Mouse (Mus musculus): ENCODE data around the gene Pgpep1l. TPM values are rescaled to one million over a fixed set of nuclear protein-coding genes. Genes with fewer than 3 reads are reported as not detected.

Pgpep1l gene
- polyA plus RNA-seq, 1 experiment from 2014 or later: not detected

GRCm38 (mm10) chr7:68246249-68246648, 17.8 kb downstream of the Pgpep1l start:
- H3K4me3 ChIP-seq: no peak overlapping the region
- no peaks in the 10 kb centered on the region for H3K9me3 ChIP-seq
- H3K4me2 ChIP-seq: no peak overlapping the region
- H3K4me1 ChIP-seq (replicated peaks): no peaks in the 10 kb centered on the region
- ATAC-seq (ENCODE audit: low FRiP score): no peak
- no peak overlapping the region for H3K27ac ChIP-seq
- WGBS: 78% methylated on average over 8 of the region's 8 CpGs
- no peak overlapping the region for H3K9ac ChIP-seq
- no peaks in the 10 kb centered on the region for H3K27me3 ChIP-seq
- no peaks in the 10 kb centered on the region for H3K36me3 ChIP-seq

GRCm38 (mm10) chr7:68245681-68246080, 18.4 kb downstream of the Pgpep1l start:
- H3K27ac ChIP-seq: no peak overlapping the region
- no peak overlapping the region for H3K4me2 ChIP-seq
- H3K4me1 ChIP-seq (replicated peaks): no peaks in the 10 kb centered on the region
- WGBS: 48% methylated on average over 4 of the region's 4 CpGs
- no peak for ATAC-seq (ENCODE audit: low FRiP score)
- H3K36me3 ChIP-seq: no peaks in the 10 kb centered on the region
- H3K9me3 ChIP-seq: no peaks in the 10 kb centered on the region
- no peak overlapping the region for H3K4me3 ChIP-seq
- H3K9ac ChIP-seq: no peak overlapping the region
- H3K27me3 ChIP-seq: no peaks in the 10 kb centered on the region

GRCm38 (mm10) chr7:68241205-68241604, 22.8 kb downstream of the Pgpep1l start:
- Histone ChIP-seq H3K4me3 (no peak overlapping the region), H3K27me3 (no peaks in the 10 kb centered on the region), H3K4me2 (no peak overlapping the region), H3K4me1 (replicated peaks) (no peaks in the 10 kb centered on the region), H3K27ac (no peak overlapping the region), H3K9me3 (no peaks in the 10 kb centered on the region), H3K36me3 (no peaks in the 10 kb centered on the region), H3K9ac (no peak overlapping the region)
- WGBS: 80% methylated on average over 9 of the region's 9 CpGs
- no peak for ATAC-seq (ENCODE audit: low FRiP score)

GRCm38 (mm10) chr7:68239220-68239827, 24.7 kb downstream of the Pgpep1l start:
- 59% methylated on average over 11 of the region's 11 CpGs for WGBS
- H3K4me1 ChIP-seq (replicated peaks): 0 out of 2 replicates have a peak, but pooled peaks cover under 1% of the 10 kb centered on the region
- ATAC-seq (ENCODE audit: low FRiP score): no peak
- H3K9me3 ChIP-seq: no peaks in the 10 kb centered on the region
- H3K27ac ChIP-seq: no peak overlapping the region
- no peak overlapping the region for H3K4me2 ChIP-seq
- no peaks in the 10 kb centered on the region for H3K36me3 ChIP-seq
- no peak overlapping the region for H3K4me3 ChIP-seq
- no peaks in the 10 kb centered on the region for H3K27me3 ChIP-seq
- no peak overlapping the region for H3K9ac ChIP-seq

- Histone ChIP-seq H3K36me3 (no peaks in the 10 kb centered on the region), H3K27ac (no peak overlapping the region), H3K9ac (no peak overlapping the region), H3K4me3 (no peak overlapping the region), H3K4me1 (replicated peaks) (peaks cover 10% of the 10 kb centered on the region; the same call in 1 of the 2 replicates), H3K9me3 (no peaks in the 10 kb centered on the region), H3K27me3 (no peaks in the 10 kb centered on the region), H3K4me2 (no peak overlapping the region)
- 90% methylated on average over 8 of the region's 8 CpGs for WGBS
- ATAC-seq (ENCODE audit: low FRiP score): no peak
Measured at GRCm38 (mm10) chr7:68236817-68237216, 27.2 kb downstream of the Pgpep1l start.

DNA sequence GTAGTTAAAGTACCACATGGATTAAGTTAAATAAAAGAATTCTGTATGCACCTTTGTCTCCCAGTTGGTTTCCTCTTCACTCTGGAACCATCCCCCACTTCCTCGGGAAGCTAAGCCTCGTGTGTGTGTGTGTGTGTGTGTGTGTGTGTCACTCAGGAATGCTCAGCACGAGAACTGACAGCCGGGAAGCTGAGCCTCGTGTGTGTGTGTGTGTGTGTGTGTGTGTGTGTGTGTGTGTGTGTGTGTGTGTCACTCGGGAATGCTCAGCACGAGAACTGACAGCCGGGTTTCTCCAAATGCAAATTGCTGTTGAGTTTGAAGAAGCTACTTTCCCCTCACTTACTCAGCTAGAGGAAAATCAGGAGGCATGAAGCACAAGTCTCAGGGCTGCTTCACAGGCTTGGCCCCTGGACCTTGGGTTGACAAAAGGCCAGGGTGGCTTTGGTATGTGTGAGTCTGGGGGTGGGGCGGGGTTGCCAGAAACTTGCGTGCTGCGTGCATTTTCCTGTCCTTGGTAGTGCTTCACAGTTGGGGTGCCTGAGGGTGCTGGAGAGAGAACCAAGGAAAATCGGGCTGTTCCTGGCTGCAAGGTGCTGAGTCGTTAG, 30.3 kb downstream of the Pgpep1l start:
- no peak overlapping the region for H3K27ac ChIP-seq
- no peaks in the 10 kb centered on the region for H3K27me3 ChIP-seq
- H3K4me3 ChIP-seq: no peak overlapping the region
- 27% methylated on average over 13 of the region's 13 CpGs for WGBS
- peaks cover 16% of the 10 kb centered on the region for H3K36me3 ChIP-seq
- H3K9me3 ChIP-seq: no peaks in the 10 kb centered on the region
- H3K4me2 ChIP-seq: no peak overlapping the region
- H3K9ac ChIP-seq: no peak overlapping the region
- H3K4me1 ChIP-seq (replicated peaks): peaks cover 10% of the 10 kb centered on the region; the same call in 1 of the 2 replicates
- no peak for ATAC-seq (ENCODE audit: low FRiP score)

DNA sequence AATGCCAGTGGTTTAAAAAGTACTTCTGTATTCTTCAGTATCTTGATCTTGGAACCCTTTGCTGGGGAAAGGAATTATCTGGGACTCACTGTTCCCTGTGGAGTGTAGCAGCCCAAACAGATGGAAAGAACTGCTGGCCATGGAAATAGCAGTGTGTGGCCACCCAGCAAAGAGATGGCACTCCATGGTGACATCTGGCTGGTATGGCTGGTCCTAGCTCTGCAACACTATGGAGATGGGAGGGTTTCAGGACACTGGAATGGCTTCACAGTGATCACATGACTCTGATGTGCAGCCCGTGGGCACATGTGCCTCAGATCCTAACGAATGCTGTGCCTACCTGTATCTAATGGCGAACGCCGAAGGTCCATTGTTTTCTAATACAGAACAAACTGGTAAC, 31.5 kb downstream of the Pgpep1l start:
- H3K9ac ChIP-seq: no peak overlapping the region
- H3K9me3 ChIP-seq: no peaks in the 10 kb centered on the region
- no peak overlapping the region for H3K4me3 ChIP-seq
- peaks cover 16% of the 10 kb centered on the region for H3K36me3 ChIP-seq
- 87% methylated on average over 5 of the region's 5 CpGs for WGBS
- no peak overlapping the region for H3K4me2 ChIP-seq
- peaks cover 16% of the 10 kb centered on the region for H3K4me1 ChIP-seq (replicated peaks)
- no peak overlapping the region for H3K27ac ChIP-seq
- no peak for ATAC-seq (ENCODE audit: low FRiP score)
- no peaks in the 10 kb centered on the region for H3K27me3 ChIP-seq

DNA sequence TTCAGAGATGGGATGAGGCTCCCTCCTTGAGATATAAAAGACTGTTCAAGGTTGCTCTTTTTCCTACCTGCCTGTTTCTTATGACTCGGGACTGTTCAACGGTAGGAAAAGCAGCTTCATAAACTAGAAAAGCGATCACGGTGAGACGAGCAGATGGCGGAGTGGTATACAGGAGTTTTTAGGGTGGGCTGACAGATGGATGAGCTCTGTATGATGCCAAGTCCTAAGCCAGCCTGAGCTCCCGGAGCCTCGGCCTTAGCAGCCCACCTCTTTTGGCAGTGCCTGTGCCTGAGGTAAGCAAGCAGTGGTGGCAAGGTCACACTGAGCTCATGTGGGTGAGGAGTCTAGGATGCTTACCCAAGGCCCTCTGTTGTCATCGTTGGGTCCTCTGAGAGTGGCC, 33.2 kb downstream of the Pgpep1l start:
- H3K4me2 ChIP-seq: no peak overlapping the region
- no peak overlapping the region for H3K27ac ChIP-seq
- no peak overlapping the region for H3K9ac ChIP-seq
- no peaks in the 10 kb centered on the region for H3K9me3 ChIP-seq
- peaks cover 20% of the 10 kb centered on the region for H3K4me1 ChIP-seq (replicated peaks)
- H3K4me3 ChIP-seq: no peak overlapping the region
- no peak for ATAC-seq (ENCODE audit: low FRiP score)
- no peaks in the 10 kb centered on the region for H3K27me3 ChIP-seq
- WGBS: 93% methylated on average over 9 of the region's 9 CpGs
- peaks cover 30% of the 10 kb centered on the region for H3K36me3 ChIP-seq

- peaks cover 51% of the 10 kb centered on the region for H3K36me3 ChIP-seq
- no peak overlapping the region for H3K4me2 ChIP-seq
- peaks cover 14% of the 10 kb centered on the region for H3K4me1 ChIP-seq (replicated peaks)
- no peak overlapping the region for H3K9ac ChIP-seq
- H3K4me3 ChIP-seq: no peak overlapping the region
- 0 out of 2 replicates have a peak overlapping the region, but pooled peaks have one; percentile 18 for H3K27ac ChIP-seq
- WGBS: 36% methylated on average over 6 of the region's 6 CpGs
- H3K9me3 ChIP-seq: no peaks in the 10 kb centered on the region
- no peak for ATAC-seq (ENCODE audit: low FRiP score)
- no peaks in the 10 kb centered on the region for H3K27me3 ChIP-seq
Measured at GRCm38 (mm10) chr7:68228491-68228890, 35.5 kb downstream of the Pgpep1l start.

DNA sequence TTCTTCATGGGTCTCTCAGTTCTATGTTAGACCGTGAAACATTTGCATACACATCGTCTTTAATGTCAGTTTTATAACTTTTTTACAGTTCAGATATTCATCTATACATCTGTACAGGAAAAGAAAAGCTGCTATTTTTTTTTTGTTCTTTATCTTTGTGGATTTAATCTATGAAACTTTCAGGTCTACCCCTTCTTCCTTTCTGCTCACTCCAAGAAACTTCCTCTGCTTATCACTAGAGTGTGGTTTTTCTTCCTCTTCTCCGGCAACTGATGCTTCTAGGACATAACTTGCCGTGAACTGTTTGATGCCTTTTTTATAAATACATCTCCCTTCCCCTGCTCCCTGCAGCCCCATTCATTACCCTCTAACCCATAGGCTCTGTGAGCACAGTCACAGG, 36.4 kb downstream of the Pgpep1l start:
- no peak overlapping the region for H3K27ac ChIP-seq
- no peak for ATAC-seq (ENCODE audit: low FRiP score)
- H3K4me3 ChIP-seq: no peak overlapping the region
- no peaks in the 10 kb centered on the region for H3K9me3 ChIP-seq
- H3K36me3 ChIP-seq: peaks cover 55% of the 10 kb centered on the region
- H3K4me1 ChIP-seq (replicated peaks): peaks cover 21% of the 10 kb centered on the region
- no peak overlapping the region for H3K9ac ChIP-seq
- H3K27me3 ChIP-seq: no peaks in the 10 kb centered on the region
- H3K4me2 ChIP-seq: no peak overlapping the region
- WGBS: 85% methylated on average over 4 of the region's 4 CpGs

- no peak overlapping the region for H3K4me2 ChIP-seq
- H3K9ac ChIP-seq: no peak overlapping the region
- H3K4me3 ChIP-seq: no peak overlapping the region
- WGBS: 76% methylated on average over 11 of the region's 11 CpGs
- no peaks in the 10 kb centered on the region for H3K9me3 ChIP-seq
- no peaks in the 10 kb centered on the region for H3K27me3 ChIP-seq
- H3K4me1 ChIP-seq (replicated peaks): peaks cover 25% of the 10 kb centered on the region
- peaks cover 61% of the 10 kb centered on the region for H3K36me3 ChIP-seq
- H3K27ac ChIP-seq: no peak overlapping the region
- ATAC-seq (ENCODE audit: low FRiP score): no peak
Measured at GRCm38 (mm10) chr7:68227021-68227420, 37.0 kb downstream of the Pgpep1l start.

DNA sequence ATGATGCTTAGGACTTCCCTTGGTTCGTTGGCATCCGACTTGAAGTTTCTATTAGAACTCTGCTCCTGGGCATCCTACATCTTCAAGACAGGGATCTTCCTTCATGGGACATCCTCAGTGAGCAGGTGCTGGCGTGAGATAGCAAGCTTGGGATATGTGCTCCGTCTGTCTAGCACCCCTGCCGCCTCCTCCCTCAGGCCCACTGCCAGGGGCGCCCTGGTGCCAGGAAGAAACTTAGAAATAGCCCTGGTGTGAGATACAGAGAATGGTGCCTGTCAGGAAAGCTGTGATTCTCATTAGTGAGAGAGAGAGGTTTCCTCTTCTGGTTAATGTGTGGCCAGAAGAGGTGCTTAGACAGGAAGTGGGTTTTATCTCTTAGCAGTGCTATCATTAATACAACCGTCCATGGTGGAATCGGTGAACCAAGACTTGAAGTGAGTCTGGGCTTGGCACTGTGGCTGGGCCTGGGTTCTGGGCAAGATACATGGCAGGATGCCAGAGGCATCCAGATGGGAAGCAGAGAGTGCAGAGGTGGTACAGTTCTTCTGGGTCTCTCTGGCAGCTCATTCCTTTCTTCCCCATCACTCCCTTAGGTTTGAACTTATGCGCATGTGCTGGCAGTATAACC, 38.5 kb downstream of the Pgpep1l start:
- no peak overlapping the region for H3K4me3 ChIP-seq
- no peak overlapping the region for H3K4me2 ChIP-seq
- no peaks in the 10 kb centered on the region for H3K27me3 ChIP-seq
- WGBS: 92% methylated on average over 9 of the region's 9 CpGs
- H3K4me1 ChIP-seq (replicated peaks): peaks cover 25% of the 10 kb centered on the region
- H3K27ac ChIP-seq: no peak overlapping the region
- no peak for ATAC-seq (ENCODE audit: low FRiP score)
- peaks cover 61% of the 10 kb centered on the region for H3K36me3 ChIP-seq
- no peak overlapping the region for H3K9ac ChIP-seq
- H3K9me3 ChIP-seq: no peaks in the 10 kb centered on the region

DNA sequence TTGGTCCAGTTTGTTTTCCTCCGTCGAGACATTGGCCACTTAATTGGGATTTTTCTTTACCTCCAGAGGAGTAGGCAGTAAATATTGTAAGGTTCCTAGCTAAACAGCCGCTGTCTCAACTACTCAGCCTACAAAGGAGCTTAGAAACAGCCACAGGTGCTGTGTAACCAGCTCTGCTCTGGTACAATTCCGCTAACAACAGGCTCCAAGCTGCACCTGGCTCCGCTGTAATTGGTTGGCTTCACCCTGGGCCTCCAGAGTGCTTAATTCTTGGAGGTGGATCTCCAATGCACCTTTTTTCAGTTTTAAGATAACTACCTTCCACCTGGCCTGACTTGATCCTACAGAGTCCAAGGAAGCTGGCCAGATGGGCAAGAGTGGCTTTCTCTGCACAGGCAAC, 40.0 kb downstream of the Pgpep1l start:
- no peak for ATAC-seq (ENCODE audit: low FRiP score)
- WGBS: 96% methylated on average over 5 of the region's 5 CpGs
- no peak overlapping the region for H3K4me3 ChIP-seq
- H3K9me3 ChIP-seq: no peaks in the 10 kb centered on the region
- no peak overlapping the region for H3K4me2 ChIP-seq
- no peaks in the 10 kb centered on the region for H3K27me3 ChIP-seq
- H3K36me3 ChIP-seq: peaks cover 70% of the 10 kb centered on the region
- H3K27ac ChIP-seq: peak overlapping the region; percentile 87
- no peak overlapping the region for H3K9ac ChIP-seq
- peaks cover 25% of the 10 kb centered on the region for H3K4me1 ChIP-seq (replicated peaks)

Data from hindbrain, embryonic 13.5 days (tissue).